Mouse (Mus musculus): ENCODE data around the gene Gm5797.
"Not testable (repeated sequence)": the region's sequence is repeated elsewhere in the genome, so short reads cannot be mapped to it uniquely, and the experiment has no call there.

The Gm5797 gene

GRCm38 (mm10) chr14:7332295-7332694 is at the start of gene Gm5797:
Gene Gm5797, minus strand, starts transcription at chr14:7332395.
- DNase-seq (ENCODE audit: low spot score in 2 of 2): not testable (repeated sequence)

- not testable (repeated sequence) for DNase-seq (ENCODE audit: low spot score in 2 of 2)
Measured at GRCm38 (mm10) chr14:7365034-7365433, 32.8 kb upstream of the Gm5797 start, which contains the start of gene Gm8374. Gene Gm8374, minus strand, starts transcription at chr14:7365134.

- peak; percentile 3 to 5 for DNase-seq (ENCODE audit: low spot score in 2 of 2)
Measured at GRCm38 (mm10) chr14:7315093-7315492, 17.1 kb downstream of the Gm5797 start.

- DNase-seq (ENCODE audit: low spot score in 2 of 2): peak; percentile 3 to 4
Measured at GRCm38 (mm10) chr14:7314661-7315060, 17.5 kb downstream of the Gm5797 start, which contains the start of gene Gm3739. Gene Gm3739, minus strand, starts transcription at chr14:7315049.
